Mouse (Mus musculus) natural killer cell, adult 2 months (primary cell): Measurements from ENCODE around the gene Gsc2.

Source experiments
- DNase-seq, 2 experiments: peaks; one replicate each; pipeline ENCODE4 v3.0.0; 2022; ENCODE audit warnings: low spot score in 2 of 2

The Gsc2 gene

DNA sequence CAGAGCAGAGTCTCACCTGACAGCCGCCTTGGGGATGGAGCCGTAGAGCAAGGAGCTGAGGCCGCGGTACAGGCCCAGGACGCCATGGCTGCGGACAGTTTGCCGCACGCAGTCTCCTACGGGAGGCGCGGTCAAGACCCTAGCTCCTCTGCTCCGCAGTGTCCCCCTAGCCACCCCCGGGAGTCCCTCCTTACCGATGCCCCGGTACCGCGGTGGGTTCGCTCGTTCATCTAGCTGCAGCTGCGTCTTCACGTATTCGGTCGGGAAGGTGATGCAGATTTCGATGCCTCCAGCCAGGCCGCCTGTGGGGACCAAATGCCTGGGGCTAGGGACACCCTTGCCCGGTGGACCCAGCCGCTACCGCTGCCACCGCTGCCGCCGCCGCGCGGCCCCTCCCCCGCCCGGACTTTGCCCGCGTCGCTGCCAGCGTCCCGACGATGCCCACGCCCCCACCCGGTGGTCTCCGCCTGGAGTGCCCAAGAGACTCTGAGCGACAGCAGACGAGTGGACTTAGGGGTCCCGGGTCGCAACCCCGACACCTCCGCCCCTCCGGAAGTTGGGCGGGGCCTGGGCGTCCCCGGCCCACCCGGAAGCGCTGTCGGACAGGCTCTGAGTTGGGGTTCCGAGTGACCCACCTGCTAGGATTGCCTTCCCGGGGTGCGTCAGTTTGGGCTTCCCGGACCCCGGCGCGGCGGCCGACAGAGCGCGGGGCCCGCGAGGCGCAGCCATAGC is 12.7 kb upstream of the Gsc2 start:
- no peak for DNase-seq

DNA sequence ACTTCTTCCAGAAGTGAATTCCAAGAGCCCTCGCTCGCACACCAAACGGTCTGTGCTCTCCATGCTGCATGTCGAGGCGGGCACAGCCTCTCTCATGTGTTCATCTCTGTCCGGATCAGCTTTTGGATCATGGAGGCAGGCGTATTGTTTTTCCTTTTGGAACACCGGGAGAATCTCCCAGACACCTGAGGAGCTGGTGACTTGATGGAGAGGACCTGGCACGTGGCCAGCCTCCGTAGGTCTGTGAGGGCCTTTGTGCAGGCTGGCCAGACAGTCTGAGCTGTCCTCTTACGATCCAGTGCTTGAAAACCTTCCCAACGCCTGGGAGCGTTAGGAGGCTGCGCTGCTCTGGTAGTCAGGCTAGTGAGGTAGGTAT is 7.3 kb upstream of the Gsc2 start:
- no peak for DNase-seq

DNA sequence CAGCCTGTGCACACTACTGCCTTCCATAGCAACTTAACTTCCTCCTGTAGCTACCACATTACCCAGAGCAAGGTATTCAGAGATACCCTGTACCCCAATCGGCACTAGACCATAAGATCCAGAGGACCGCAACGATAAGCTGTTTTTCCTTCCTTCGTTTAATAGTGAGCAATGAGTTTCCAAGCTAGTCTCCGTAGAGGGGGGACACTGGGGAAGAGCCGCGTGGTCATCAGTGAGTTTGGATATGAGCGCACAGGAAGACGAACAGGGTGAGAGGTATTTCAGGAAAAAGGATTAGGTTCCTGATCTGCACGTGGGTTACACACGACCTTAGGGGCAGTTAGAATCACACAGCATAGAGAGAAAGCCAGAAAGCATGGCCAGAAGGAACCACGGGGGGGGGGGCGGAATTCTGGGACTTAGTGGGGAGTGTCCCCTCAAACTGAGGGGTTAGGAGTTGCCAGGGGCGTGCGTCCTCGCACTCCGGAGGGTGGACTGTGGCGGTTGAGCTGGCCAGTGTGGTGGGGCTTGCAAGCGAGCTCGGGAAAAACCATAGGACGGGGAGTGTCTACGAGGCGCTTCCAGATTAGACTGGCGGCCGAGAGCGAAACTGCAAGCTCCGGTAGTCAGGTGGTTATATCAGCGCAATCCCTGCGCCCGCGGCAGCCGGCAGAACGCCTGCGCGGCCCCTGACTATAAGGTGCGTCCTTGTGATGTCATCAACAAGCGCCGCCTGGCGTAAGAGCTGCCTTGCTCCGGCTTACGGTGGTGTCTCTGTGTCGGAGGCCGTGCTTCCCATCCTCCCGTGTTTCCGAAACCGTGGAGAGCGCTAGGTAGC is 6.7 kb upstream of the Gsc2 start:
- peak; percentile 88 to 93 for DNase-seq

DNA sequence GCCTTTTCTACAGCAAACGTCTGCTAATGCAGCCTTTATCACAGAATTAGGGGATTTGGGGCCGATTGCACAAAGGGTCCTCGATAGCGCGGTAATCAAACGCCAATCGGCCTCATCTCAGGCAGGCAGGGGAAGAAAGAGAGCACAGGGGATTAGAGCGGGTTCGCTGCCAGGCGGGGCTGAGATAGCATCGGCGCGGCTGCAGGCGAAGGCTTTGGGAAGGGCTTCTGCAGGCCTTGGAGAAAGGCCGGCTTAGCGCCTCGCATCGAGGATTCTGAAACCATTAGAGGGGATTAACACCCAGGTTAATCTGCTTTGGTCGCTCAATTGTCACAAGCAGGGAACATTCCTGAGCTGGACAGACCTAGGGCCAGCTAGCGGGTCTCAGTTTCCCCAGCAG is 5.7 kb upstream of the Gsc2 start:
- DNase-seq = no peak

DNA sequence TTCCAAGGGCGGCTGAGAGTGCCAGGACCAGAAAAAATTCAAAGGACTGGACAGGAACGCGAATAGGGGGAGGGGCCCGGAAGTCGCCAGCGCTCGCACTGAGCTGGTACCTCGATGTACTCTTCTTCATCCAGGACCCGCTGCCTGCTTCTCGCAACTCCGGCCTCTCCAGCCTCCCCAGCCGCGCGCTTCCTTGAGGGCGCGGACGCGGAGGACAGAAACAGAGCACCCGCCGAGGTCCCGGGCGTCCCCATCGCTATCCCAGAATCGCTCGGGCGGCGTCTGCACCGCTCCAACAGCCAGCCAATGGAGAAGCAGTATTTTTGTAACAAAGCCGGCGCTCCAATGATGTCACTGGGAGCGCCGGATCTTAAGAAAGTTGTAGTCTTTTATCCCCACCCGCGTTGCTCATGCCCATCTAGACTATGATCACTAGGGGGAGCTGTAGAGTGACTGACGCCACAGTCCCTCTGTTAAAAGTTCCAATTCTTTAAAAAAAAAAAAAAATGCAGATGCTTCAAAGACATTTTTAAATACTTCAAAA is 3.7 kb downstream of the Gsc2 start, which contains the start of gene Ess2:
Gene Ess2, minus strand, starts transcription at position 297 of the 544 bp plus-strand sequence.
- peak; percentile 86 to 90 for DNase-seq

DNA sequence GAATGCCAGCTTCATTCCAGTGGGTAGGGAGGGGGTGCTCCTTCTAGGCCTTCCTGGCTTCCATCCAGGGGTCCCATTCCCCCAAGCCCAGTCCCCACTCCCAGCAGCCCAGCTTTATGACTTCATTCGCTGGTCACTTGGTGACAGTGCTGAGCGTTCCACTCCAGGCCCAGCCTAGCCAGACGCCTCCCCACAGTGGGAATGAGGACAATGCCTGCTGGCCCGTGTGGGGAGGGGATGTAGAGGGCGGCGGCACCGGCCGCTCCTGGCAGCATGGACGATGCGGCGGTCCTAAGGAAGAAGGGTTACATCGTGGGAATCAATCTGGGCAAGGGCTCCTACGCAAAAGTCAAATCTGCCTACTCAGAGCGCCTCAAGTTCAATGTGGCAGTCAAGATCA is 16.4 kb downstream of the Gsc2 start, which contains the start of the genes Dgcr2 and Tssk2:
Gene Dgcr2, minus strand, starts transcription at position 101 of the 400 bp plus-strand sequence.
Gene Tssk2, plus strand, starts transcription at position 176 of the 400 bp plus-strand sequence.
- DNase-seq = no peak

DNA sequence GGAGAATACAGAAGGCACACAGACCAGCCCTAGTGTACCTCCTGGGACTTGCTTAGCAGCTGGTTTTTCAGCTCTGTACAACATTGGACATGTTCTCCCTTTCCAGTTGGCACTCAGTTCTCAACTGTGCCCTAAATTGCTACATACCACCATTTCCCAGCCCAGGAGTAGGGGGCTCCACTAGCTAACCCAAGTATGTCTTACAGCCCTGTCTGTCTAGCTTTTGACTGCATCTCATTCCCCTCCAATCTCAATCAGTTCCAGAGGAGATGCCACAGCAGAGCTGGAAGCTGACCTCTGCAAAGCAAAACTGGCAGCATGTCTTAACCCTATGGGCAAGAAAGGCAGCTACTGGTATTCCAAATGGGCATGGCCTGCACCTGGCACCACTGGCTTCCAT is 18.8 kb downstream of the Gsc2 start:
- DNase-seq = no peak

DNA sequence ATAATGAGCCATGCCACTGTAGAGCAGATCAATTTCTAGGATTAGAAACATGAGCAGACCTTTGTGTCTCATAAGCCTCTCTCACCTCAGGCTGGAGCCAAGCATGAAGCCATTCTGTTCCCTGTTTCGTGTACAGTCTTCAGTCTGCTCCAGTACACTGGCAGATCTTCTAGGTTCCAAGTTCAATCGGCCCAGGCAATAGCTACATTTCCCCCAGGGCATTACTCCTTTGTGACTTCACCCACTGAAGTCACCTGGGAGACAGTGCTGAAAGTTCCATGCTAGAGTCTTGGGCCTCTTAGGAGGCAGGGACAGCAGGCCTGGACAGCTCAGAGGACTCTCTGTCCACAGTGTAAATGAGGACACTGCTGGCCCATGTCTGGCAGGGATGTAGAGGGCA is 20.9 kb downstream of the Gsc2 start, which contains the start of gene Tssk1:
Gene Tssk1, plus strand, starts transcription at position 301 of the 400 bp plus-strand sequence.
- no peak for DNase-seq

DNA sequence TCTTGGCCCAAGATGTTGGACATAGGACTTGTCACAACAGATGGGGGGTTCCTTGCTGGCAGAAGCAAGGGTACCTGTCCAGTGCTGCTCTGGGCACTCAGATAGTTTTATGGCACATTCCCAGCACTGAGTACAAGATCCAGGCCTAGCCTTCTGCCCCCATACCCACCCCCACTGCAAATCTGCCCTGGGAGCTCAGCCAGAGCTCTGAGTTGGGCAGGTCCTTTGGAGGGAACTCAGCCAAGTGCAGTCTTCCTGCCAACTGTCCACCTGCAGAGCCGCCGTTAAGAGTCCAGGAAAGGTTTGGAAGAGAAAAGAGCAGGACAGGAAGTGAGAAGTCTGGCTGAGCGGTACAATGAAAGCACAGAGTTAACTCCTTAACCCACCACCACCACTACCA is 22.3 kb downstream of the Gsc2 start:
- no peak for DNase-seq

DNA sequence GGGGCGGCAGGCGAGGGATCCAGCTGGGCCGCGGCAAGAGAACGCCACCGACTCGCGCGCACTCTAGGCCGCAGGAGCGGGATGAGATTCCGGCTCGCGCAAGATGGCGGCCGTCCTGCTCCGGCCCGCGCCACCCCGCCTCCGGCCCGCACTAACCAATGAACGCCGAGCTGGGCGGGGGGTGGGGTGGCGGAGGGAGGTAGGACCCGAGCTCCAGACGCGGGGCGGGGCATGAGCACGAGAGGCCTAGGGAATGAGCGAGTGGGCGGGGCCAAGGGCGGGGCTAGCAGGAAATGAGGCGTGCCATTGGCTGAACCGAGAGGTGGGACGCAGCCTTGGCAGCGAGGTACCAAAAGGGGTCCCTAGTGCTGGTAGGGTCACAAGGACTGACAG is 23.3 kb downstream of the Gsc2 start, which contains the start of gene Gm20518:
Gene Gm20518, minus strand, starts transcription at position 105 of the 393 bp plus-strand sequence.
- DNase-seq = peak; percentile 97 to 98

DNA sequence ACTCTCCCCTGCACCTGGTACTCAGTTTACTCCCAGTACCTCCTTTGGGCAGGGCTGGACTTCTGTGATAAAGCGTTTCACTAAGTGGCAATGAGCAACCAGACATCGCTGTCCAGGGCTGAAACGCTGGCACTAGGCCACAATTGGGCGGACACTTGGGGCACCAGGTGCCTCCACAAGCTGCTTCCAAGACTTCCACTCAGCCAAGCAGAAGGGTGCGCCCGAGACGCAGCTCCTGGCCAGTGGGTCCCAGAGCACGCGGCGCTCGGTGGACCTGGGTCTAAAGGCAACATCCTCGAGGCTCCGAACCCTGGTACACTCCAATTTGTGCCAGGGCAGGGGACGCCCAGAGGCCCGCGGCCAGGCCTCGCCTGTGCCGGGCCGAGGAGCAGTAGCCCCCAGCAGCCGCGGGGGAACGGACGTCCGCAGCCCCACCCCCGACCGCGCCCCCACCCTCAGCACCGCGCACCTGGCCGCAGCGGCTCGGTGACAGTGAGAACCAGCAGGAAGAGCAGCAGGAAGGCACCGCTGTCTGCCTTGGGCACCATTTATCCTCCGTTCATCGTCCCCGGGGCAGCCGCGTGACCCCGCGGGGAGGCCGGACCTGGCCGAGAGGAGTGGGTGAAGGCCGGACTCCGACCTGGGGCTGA is 23.8 kb downstream of the Gsc2 start:
- DNase-seq = peak; percentile 22 to 24

DNA sequence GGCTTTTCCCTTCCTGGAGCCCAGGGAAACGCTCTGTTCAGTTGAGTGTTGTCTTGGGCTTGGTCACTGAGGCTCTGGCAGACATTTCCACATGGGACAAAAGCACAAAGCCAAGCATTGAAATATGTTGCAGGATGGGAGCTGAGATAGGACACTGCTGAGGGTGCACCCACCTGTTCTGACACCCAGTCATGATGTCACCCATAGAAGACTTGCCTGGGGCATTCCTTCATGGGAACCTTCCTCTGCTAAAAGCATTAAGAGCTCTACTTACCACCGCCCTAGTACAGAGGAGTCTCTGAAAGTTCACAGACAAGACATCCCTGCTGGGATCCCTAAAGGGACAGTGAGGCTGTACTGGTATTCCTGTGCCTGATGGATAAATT is 24.5 kb downstream of the Gsc2 start:
- no peak for DNase-seq

DNA sequence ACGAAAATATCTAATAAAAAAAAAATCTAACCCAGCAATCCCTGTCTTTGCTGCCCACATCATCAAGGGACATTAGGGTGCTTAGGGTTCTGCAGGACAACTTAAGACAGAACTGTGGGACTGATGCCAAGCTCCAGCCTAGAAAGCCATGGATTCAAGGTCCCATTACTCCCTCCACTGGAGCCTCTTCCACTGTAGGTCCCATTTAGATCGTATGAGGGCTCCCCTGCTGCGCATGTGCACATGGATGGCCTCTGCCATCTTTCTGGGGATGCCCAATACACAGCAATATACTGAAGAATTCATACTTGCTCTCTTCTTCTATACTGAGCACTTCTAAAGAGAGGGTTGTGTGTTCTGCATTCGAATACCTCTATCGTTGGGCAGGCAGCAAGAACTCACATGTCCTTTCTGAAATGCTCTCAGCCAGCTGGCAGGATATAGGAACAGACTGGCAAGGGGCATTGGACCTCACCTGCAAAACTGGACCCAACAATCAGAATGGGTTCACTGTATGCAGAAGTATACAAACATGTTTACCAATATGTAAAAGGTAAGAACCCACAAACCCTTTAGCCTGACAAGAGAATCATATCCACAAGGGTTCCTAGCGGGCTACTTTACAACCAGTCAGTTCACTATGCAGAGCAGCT is 25.0 kb downstream of the Gsc2 start:
- no peak for DNase-seq

DNA sequence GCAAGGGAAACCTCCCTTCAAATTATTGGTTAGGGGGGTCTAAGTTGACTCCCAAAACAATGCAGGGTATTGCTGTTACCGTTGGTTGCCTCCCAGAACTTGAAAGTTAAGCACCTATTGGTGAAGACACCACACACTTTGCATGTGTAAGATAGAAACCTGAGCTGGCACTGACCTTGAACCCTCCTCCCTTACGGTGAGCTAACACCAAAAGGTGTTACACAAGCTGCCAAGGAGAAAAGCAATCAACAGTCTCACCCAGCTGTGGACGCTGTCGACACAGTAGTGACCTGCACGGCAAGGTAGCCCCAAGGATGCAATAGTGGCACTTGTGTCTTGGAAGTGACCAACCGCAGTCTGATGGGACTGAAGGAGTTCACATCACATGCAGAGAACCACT is 30.7 kb downstream of the Gsc2 start:
- DNase-seq = no peak

DNA sequence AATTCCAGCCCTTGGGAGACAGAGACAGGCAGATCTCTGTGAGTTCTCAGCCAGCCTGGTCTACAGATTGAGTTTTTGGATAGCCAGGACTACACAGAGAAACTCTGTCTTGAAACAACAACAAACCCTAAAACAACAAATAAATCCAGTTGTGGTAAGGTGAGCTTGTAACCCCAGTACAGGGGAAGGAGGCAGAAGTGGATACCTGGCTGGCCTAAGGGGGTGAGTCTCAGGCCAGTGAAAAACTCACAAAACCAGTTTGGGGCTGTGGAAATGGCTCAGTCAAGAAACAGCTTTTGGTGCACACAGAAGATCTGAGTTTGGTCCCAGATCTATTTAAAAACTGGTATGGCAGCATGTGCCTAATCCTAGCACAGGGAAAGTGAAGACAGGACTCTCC is 32.7 kb downstream of the Gsc2 start:
- no peak for DNase-seq

DNA sequence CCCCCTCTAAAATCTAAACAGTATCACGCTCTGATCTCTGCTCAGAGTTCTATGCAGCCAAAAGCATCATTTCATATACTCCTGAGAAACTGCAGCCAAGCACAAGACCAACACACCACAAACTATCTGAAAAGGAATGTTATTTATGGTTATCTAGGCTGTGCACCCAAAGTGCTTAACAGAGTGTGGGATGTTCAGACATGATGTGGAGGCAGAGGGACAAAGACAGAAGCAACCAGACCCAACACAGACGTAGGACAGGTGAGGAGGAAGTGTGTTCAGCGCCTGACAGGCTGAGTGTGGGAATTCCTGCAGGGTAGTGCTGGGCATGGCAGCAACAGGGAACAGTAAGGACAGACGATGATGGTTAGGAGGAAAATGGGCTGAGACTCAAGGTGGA is 35.3 kb downstream of the Gsc2 start:
- no peak for DNase-seq

DNA sequence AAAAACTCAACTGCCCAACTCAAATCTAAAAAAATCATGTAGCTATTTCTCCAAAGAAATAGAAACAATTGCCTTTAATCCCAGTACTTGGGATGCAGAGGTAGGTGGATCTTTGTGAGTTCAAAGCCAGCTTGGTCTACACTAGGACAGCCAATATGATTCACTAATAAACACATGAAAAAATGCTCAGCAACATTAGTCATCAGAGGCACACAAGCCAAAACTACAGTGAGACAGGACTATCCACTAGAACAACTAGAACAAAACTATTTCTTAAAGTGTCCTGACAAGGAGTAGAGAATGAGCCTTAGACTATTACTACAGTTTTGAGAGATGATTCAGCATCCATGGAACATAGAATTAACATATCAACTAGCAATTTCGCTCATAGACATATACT is 38.8 kb downstream of the Gsc2 start:
- DNase-seq = no peak

DNA sequence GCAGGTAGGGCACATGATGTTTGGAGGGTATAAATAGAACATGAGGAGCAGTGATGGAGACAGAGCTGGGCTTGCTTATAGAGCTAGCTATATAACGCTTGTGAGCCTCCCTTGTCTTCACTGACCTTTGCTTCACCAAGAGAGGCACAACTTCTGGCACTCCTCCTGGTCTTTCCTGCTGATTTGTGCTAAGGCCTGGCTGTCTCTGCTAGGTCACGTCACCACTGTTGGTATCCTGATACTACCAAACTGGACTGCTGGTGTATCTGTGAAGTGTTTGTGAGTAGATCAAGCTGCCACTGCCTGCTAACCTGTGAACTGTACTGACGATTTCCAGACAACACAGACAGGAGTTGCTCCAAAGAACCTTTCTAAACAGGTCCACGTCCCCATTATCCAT is 39.7 kb downstream of the Gsc2 start:
- no peak for DNase-seq

DNA sequence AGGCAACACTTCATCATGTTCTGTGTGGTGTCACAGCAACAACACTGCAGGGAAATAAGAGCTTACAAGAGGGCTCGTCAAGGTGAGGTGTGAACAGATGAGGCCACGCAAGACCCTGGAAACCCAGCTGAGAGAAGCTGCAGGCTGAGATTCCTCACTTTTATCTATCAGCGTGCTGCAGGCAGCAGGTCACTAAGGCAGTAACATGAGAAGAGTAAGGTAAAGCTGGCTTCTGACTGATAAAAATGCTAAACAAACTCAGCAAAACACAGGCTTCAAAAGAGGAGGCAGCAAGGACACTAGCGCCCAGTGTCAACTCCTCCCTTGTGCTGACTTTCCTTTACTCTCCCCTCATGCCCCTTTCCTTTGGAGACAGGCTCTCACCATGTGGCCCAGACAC is 41.9 kb downstream of the Gsc2 start:
- no peak for DNase-seq

DNA sequence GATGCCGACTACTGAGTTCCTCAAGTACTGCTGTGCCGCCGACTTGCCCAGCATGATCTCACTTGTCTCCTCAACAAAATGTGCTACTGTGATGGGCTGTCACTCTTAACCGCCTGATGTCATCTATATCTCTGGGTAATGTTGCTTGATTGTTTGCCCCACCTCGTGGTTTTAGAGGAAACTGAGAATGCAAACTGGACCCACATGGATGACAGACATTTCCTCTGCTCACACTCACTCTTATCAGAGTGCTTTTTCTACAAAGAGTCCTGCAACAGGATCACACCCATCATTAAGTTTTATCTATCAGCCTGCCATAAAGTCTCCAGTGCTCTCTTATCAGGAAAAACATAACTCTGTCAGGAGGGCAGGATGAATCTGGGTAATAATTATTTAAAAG is 43.6 kb downstream of the Gsc2 start:
- no peak for DNase-seq

DNA sequence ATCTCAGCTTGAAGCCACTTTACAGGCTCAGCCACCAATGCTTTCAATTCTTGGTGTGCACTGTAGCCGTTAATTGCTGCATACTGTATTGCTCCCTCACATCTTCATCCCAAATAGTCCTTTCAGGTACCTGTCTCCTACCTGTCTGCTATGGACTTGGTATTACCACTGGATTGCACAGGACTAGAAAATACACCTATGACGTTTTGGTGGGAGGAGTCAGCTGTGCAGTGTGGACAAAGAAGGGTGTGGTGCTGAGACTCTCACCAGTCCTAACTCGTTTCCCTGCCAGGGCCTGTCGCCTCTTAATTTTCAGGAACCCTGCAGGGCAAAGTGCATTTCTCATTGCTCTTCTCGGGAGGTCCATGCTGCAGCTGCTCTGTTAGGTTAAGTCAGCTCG is 49.1 kb downstream of the Gsc2 start:
- DNase-seq = no peak

DNA sequence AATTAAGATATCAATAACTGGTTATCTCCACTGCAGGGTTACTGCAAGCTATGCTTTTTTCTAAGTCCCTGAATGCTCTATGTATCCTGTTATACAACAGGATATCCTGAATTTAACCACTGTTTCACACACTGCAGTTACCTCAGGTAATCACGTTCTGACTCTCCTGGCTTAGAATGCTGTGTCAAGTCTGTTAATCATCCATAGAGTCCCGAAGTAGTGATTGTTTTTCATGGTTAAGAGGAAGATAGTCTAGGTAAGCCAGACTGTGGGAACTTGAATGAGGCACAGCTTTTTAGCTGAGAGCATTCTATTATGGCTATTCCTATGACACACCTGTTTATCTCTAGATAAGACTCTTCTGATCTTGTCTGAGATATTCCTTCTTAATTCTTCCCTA is 49.6 kb downstream of the Gsc2 start:
- DNase-seq = no peak
